Mouse (Mus musculus): Measurements from ENCODE around the gene Lilra6. TPM values are rescaled to one million over a fixed set of nuclear protein-coding genes. Genes with fewer than 3 reads are reported as not detected.
"Not testable (repeated sequence)": the region's sequence is repeated elsewhere in the genome, so short reads cannot be mapped to it uniquely, and the experiment has no call there.

The Lilra6 gene
- not detected for total RNA-seq (2021)

DNA sequence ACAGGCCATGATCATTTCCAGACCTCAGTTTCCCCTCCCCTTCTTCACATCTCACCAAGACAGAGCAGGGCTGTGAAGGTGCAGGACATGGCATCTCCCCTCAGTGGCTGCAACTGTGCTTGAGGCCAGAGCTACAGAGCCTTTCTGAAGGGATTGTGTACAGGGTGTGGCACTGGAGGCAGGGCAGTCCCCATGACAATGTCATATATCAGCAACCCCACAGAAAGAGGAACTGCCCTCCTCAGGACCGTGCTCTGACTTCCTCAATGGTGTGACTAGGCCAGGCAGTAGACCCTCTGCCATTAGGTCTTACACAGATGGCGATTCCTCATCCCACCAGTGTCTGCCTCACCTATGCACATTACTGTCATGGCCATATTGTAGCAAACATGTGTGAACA, at the start of gene Lilra6:
Gene Lilra6 (minus strand): TSS at position 117 of the 400 bp plus-strand sequence.
- DNase-seq: not testable (repeated sequence)

GRCm38 (mm10) chr7:3962017-3962416, 46.7 kb upstream of the Lilra6 start:
- no peak for DNase-seq
- intact Hi-C loops (cut with DNase I): no loop called here

More for the DNA sequence above, at the start of gene Lilra6:
- intact Hi-C loops (cut with DNase I): not testable (repeated sequence)

GRCm38 (mm10) chr7:3957387-3957786, 42.1 kb upstream of the Lilra6 start:
- no peak for DNase-seq
- intact Hi-C loops (cut with DNase I): no loop called here

DNA sequence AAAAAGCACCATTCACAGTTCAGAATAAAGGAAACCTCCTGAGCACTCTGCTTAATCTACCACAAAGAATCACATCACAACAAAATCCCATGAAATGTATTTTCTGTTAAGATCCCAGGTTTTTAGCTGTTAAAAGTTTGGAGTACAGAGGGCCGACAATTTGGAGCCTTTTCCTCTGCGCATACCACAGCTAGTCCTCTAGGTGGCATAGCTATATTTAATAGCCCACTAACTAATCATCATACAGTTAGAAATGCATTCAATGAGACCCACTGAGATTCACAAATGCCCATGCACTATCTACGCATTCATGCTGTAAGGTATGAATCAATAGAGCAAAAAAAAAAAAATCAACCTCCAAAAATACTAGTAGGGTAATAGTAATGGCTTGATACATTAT, 33.9 kb upstream of the Lilra6 start:
- intact Hi-C loops (cut with DNase I): no loop called here
- DNase-seq: no peak

DNA sequence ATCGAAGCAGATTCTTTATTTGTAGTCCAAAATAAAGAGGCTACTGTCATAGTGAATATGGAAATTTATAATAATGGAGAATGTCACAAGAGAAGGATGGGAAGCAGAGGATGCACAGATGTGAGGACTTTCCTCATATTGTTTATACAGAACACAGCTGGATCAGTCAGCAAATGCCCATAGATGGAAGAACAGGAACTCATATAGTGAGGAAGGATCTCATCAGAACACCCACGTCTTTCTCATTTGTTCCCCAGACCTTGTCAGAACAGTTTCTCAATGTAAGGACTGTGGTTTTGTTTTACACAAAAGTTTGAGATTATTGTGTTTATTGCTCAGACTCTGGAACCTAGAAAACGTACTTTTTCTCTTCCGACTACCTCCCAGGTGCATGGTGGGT, 32.9 kb upstream of the Lilra6 start:
- DNase-seq: no peak

GRCm38 (mm10) chr7:3946117-3946516, 30.8 kb upstream of the Lilra6 start:
- intact Hi-C loops (cut with DNase I): no loop called here
- no peak for DNase-seq

More for the DNA sequence above, 32.9 kb upstream of the Lilra6 start:
- intact Hi-C loops (cut with DNase I): no loop called here

GRCm38 (mm10) chr7:3940915-3941314, 25.6 kb upstream of the Lilra6 start:
- intact Hi-C loops (cut with DNase I): no loop called here
- DNase-seq: no peak

- no peak for DNase-seq
- intact Hi-C loops (cut with DNase I): loop anchor here (10.0 kb wide), 1 partner anchor 315 kb away; no protein-coding TSS in a partner anchor
Observed at GRCm38 (mm10) chr7:3939866-3940525, 24.7 kb upstream of the Lilra6 start.

DNA sequence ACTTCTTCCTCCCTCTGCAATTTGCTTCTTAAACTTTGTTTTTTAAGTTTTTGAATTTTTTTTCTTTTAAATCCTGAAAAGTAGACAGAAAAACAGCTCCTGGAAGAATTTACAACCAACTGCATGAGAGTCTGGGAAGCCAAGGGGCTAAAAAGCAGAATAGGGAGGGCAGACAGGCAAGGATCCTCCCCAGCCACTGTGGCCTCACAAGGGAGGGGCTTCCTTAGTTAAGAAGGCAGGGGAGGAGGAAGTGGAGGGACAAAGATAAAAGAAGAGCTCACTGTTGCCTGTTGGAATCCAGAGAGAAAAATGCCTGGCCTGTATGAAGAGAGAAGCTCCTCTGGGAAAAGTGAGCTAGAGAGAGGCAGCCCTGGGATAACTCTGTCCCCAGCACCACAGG, 20.2 kb upstream of the Lilra6 start:
- not testable (repeated sequence) for DNase-seq
- intact Hi-C loops (cut with DNase I): loop anchor here (10.0 kb wide), 1 partner anchor 319 kb away; no protein-coding TSS in a partner anchor

- DNase-seq: no peak
- intact Hi-C loops (cut with DNase I): no loop called here
Observed at GRCm38 (mm10) chr7:3903704-3904103, 11.6 kb downstream of the Lilra6 start.

DNA sequence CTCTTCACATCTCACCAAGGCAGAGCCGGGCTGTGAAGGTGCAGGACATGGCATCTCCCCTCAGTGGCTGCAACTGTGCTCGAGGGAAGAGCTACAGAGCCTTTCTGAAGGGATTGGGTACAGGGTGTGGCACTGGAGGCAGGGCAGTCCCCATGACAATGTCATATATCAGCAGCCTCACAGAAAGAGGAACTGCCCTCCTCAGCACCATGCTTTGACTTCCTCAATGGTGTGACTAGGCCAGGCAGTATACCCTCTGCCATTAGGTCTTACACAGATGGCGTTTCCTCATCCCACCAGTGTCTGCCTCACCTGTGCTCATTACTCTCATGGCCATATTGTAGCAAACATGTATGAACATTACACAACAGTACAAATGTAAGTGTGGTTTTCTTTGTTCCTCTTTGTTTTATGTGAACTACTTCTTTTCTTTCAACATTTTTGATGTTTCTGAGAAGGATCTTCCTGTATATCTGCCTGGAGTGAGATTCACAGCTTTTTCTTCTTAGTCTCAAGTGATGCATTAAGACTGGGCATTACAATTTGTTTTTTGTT, 17.2 kb downstream of the Lilra6 start, which contains the start of gene Gm14548:
Gene Gm14548 (minus strand): TSS at position 85 of the 555 bp plus-strand sequence.
- intact Hi-C loops (cut with DNase I): not testable (repeated sequence)

GRCm38 (mm10) chr7:3875032-3875431, 40.3 kb downstream of the Lilra6 start:
- intact Hi-C loops (cut with DNase I); DNase-seq: not testable (repeated sequence)

More for the DNA sequence above, 17.2 kb downstream of the Lilra6 start, which contains the start of gene Gm14548:
- not testable (repeated sequence) for DNase-seq

Other genes starting within 250 kb of the Lilra6 start
- gene Leng1, start 249.7 kb downstream of the Lilra6 start, total RNA-seq (2021): 1 to 10 TPM; 6.2 to 8.2 TPM
- 1 to 10 TPM; 7.5 to 8.3 TPM for gene Tmc4, start 237.9 kb downstream of the Lilra6 start, total RNA-seq (2021)
- gene Tsen34, start 222.6 kb downstream of the Lilra6 start, total RNA-seq (2021): 100 to 1,000 TPM; 125 to 129 TPM
- 100 to 1,000 TPM; 132 to 147 TPM for gene Mboat7, start 222.0 kb downstream of the Lilra6 start, total RNA-seq (2021)
- 100 to 1,000 TPM; 693 to 718 TPM for gene Rps9, start 211.5 kb downstream of the Lilra6 start, total RNA-seq (2021)
- gene Pirb, start 195.1 kb downstream of the Lilra6 start, total RNA-seq (2021): under 1 TPM; 0.22 to 0.34 TPM
- gene Gm15448, start 89.8 kb downstream of the Lilra6 start, total RNA-seq (2021): not detected
- not detected for gene Pira2, start 70.5 kb downstream of the Lilra6 start, total RNA-seq (2021)
- not detected for gene Gm14548, start 17.4 kb downstream of the Lilra6 start, total RNA-seq (2021)
- gene Lair1, start 147.7 kb upstream of the Lilra6 start, total RNA-seq (2021): 1 to 10 TPM; 1.9 to 2.1 TPM
- 100 to 1,000 TPM; 292 to 311 TPM for gene Ttyh1, start 203.9 kb upstream of the Lilra6 start, total RNA-seq (2021)
- gene Leng8, start 221.5 kb upstream of the Lilra6 start, total RNA-seq (2021): 100 to 1,000 TPM; 167 to 177 TPM
- gene Leng9, start 234.9 kb upstream of the Lilra6 start, total RNA-seq (2021): 1 to 10 TPM; 5.3 to 5.5 TPM
- gene Cdc42ep5, start 249.4 kb upstream of the Lilra6 start, total RNA-seq (2021): 1 to 10 TPM; 3.0 to 4.0 TPM